Mouse (Mus musculus): ENCODE results near the gene Fbxw4. TPM values are rescaled to one million over a fixed set of nuclear protein-coding genes. Genes with fewer than 3 reads are reported as not detected.
"Not testable (repeated sequence)": the region's sequence is repeated elsewhere in the genome, so short reads cannot be mapped to it uniquely, and the experiment has no call there.

Gene Fbxw4
- polyA plus RNA-seq, 1 experiment from 2014 or later = 5.0 TPM

DNA sequence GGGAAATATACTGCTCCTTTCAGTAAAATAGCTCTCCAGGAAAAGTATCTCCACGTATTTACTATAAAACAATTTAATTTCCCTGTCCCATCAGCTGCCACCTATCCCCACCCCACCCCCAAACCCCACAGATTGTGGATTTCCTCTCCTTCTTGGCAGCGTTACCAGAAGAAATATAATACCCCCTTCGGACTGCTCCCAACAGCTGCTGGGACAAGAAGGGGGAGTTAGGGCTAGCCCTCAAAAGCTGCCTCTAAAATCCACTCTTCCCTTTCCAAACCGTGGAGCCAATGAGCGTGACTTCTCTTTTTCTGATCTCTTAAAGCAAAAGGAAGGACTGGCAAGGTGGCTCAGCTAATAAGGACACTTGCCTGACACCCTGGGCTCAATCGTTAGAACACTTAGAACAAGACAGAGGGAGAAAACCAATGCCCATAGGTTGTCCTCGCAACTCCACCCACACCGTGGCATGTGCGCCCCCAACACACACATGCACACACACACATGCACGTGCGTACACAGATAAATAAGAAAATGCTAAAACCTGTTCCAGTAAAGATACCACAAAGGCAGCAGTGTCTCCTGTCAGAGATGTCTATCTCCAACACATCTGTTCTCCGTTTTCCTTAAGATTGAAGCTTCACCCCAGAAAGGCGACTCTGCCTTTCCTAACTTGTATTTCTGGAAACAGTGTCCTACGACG is 7.7 kb downstream of the Fbxw4 start:
- WGBS = 60% methylated on average over 15 of the region's 15 CpGs
- no peak overlapping the region for H3K27ac ChIP-seq (replicated peaks)
- no peak for ATAC-seq (replicated peaks)
- no peak overlapping the region for H3K9ac ChIP-seq (replicated peaks)
- no peaks in the 10 kb centered on the region for H3K27me3 ChIP-seq
- H3K4me1 ChIP-seq = peaks cover 18% of the 10 kb centered on the region; the same call in 1 of the 2 replicates
- H3K36me3 ChIP-seq = no peaks in the 10 kb centered on the region
- H3K4me3 ChIP-seq = no peak overlapping the region
- H3K4me2 ChIP-seq (replicated peaks) = no peak overlapping the region
- H3K9me3 ChIP-seq = no peaks in the 10 kb centered on the region

DNA sequence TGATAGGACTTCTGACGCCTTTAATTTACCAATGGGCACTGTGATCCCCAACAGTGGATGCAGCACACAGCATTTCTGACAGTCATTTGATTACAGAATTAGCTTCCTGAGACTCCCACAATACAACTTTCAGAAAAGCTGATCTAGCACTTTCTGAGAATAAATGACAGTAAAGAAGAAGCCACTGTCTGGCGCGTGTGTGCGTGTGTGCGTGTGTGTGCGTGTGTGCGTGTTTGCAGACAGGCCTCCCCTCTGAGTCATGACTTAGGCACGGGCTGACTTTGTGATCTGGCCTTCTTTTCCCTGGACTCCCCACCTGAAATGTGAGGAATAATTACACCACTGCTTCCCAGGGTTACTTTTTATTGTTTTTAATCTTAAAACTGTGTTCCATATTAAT is 8.6 kb downstream of the Fbxw4 start:
- H3K9ac ChIP-seq (replicated peaks) = no peak overlapping the region

DNA sequence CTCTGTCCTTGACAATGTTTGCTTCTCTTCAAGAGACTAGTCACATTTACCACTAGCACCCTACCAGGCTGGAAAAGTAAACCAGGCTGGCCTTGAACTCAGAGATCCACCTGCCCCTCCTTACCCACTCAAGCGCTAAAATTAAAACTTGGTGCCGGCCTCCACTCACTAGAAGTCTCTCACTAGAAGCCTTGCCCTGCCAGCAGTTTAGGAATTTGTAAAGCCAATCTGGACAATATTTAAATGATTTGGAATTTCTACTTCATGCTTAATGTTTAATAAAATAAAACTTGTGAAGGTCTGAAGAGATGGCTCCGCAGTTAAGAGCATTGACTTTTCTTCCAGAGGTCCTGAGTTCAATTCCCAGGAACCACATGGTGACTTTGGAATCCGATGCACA is 10.3 kb downstream of the Fbxw4 start:
- H3K4me1 ChIP-seq = peaks cover 5% of the 10 kb centered on the region; the same call in 1 of the 2 replicates
- no peaks in the 10 kb centered on the region for H3K9me3 ChIP-seq
- no peak overlapping the region for H3K4me2 ChIP-seq (replicated peaks)
- no peaks in the 10 kb centered on the region for H3K27me3 ChIP-seq
- H3K9ac ChIP-seq (replicated peaks) = no peak overlapping the region
- 81% methylated on average over 4 of the region's 4 CpGs for WGBS
- no peaks in the 10 kb centered on the region for H3K36me3 ChIP-seq
- no peak for ATAC-seq (replicated peaks)
- no peak overlapping the region for H3K4me3 ChIP-seq
- no peak overlapping the region for H3K27ac ChIP-seq (replicated peaks)

More for the DNA sequence above, 8.6 kb downstream of the Fbxw4 start:
- no peaks in the 10 kb centered on the region for H3K36me3 ChIP-seq
- H3K4me3 ChIP-seq = no peak overlapping the region
- no peak overlapping the region for H3K27ac ChIP-seq (replicated peaks)
- peaks cover 13% of the 10 kb centered on the region; the same call in 1 of the 2 replicates for H3K4me1 ChIP-seq
- 94% methylated on average over 8 of the region's 8 CpGs for WGBS
- H3K9me3 ChIP-seq = no peaks in the 10 kb centered on the region
- ATAC-seq (replicated peaks) = no peak
- H3K4me2 ChIP-seq (replicated peaks) = no peak overlapping the region
- no peaks in the 10 kb centered on the region for H3K27me3 ChIP-seq

DNA sequence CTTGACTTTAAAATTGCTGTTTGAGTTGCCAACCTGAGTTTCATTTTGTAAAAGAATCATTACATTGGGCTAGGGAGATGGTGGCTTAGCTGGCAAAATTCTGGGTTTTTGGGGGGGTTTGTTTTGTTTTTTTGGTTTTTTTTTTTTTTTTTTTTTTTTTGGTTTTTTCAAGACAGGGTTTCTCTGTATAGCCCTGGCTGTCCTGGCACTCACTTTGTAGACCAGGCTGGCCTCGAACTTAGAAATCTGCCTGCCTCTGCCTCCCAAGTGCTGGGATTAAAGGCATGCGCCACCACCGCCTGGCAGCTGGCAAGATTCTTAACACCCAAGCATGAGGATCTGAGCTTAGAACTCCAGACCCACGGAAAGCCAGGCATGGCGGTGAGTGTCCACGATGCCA is 11.6 kb downstream of the Fbxw4 start:
- H3K27ac ChIP-seq (replicated peaks); H3K9ac ChIP-seq (replicated peaks); H3K27me3 ChIP-seq; H3K36me3 ChIP-seq; ATAC-seq (replicated peaks); H3K9me3 ChIP-seq; H3K4me1 ChIP-seq; H3K4me3 ChIP-seq; H3K4me2 ChIP-seq (replicated peaks): not testable (repeated sequence)
- 92% methylated on average over 6 of the region's 6 CpGs for WGBS

DNA sequence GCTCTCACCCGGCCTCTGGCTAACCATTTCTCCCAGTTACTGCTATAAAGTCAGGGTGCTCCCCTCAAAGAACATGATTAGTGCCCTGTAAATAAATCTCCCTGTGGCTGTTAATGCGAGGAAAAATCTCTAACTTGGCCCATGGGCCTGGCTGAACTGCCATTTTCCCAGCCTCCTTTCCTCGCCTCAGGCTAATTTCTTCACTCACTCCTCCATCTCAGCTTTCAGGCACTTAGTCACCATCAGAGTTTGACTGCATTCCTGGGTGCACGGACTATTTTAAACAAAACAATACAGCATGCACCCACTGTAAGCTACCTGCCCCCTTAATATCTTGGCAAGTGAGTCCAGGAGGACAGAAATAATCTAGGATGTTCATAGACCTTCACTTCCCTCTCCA is 13.2 kb downstream of the Fbxw4 start:
- Histone ChIP-seq H3K4me2 (replicated peaks) (no peak overlapping the region), H3K27me3 (no peaks in the 10 kb centered on the region), H3K4me1 (no peaks in the 10 kb centered on the region), H3K36me3 (no peaks in the 10 kb centered on the region), H3K9ac (replicated peaks) (no peak overlapping the region), H3K27ac (replicated peaks) (no peak overlapping the region), H3K4me3 (no peak overlapping the region), H3K9me3 (no peaks in the 10 kb centered on the region)
- no peak for ATAC-seq (replicated peaks)
- 45% methylated on average over 4 of the region's 4 CpGs for WGBS

DNA sequence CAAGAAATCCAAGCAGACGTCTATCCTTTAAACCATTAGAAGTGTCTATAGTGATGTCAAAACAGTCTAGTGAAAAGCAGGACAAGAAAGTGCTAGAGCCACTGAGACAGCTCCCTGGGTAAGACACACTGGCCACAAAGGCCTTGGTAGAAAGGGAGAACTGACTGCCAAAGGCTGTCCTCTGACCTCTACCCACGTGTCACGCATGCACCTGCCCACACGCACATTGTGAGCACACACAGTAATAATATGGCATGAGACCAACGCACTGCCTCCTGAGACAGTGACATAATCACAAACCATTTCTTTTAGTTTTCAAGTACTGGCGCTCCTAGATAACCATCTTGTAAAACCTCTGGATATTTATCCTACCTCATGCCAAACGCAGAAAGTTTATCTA is 19.4 kb downstream of the Fbxw4 start:
- H3K4me3 ChIP-seq = no peak overlapping the region
- no peaks in the 10 kb centered on the region for H3K4me1 ChIP-seq
- whole genome bisulfite sequencing = 81% methylated on average over 7 of the region's 7 CpGs
- no peaks in the 10 kb centered on the region for H3K27me3 ChIP-seq
- H3K27ac ChIP-seq (replicated peaks) = no peak overlapping the region
- no peak for ATAC-seq (replicated peaks)
- no peaks in the 10 kb centered on the region; the same call in 1 of the 2 replicates for H3K36me3 ChIP-seq
- no peak overlapping the region for H3K4me2 ChIP-seq (replicated peaks)
- H3K9ac ChIP-seq (replicated peaks) = no peak overlapping the region
- no peaks in the 10 kb centered on the region for H3K9me3 ChIP-seq

DNA sequence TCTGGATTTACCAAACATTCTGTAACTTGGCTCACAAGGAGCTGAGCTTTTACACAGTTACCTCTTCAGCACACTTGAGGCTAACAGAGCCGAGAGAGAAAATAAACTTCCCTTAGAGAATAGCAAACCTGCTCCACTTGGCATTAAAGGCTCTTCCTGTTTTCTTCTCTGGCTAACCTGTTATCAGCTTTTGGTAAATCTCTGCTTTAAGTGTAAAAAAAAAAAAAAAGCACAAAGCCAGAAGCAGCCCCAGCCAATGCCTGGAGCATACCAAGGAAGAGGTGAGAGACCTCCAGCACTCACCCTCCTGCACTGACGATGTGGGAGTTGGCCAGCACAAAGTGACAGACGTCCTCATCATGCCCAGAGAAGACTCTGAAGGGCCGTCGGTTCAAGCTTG is 24.2 kb downstream of the Fbxw4 start:
- Histone ChIP-seq H3K4me1 (no peaks in the 10 kb centered on the region), H3K27ac (replicated peaks) (no peak overlapping the region), H3K27me3 (no peaks in the 10 kb centered on the region), H3K4me3 (no peak overlapping the region), H3K36me3 (peaks cover 8% of the 10 kb centered on the region; the same call in 1 of the 2 replicates), H3K9ac (replicated peaks) (no peak overlapping the region), H3K4me2 (replicated peaks) (no peak overlapping the region), H3K9me3 (no peaks in the 10 kb centered on the region)
- 82% methylated on average over 5 of the region's 5 CpGs for WGBS
- ATAC-seq (replicated peaks) = no peak

DNA sequence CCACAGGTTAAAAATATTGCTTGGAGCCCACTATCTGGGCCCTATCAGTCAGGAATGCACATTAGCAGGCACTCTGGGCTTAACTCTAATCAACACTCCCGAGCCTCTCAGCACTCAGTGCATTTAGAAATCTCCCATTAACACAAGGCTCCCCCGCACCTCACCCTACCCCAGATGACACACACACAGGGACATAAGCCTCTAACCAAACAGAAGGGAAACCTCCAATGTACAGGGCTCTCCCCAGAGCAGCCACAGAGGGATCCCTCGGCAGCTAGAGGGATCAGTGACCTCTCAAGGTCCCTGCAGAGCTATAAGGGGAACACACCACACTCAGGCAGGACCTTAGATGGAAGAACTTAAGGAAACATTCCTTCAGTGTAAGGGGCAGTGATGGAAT is 28.5 kb downstream of the Fbxw4 start:
- Histone ChIP-seq H3K4me3 (no peak overlapping the region), H3K27me3 (no peaks in the 10 kb centered on the region), H3K9ac (replicated peaks) (no peak overlapping the region), H3K9me3 (no peaks in the 10 kb centered on the region), H3K36me3 (peaks cover 17% of the 10 kb centered on the region), H3K27ac (replicated peaks) (no peak overlapping the region), H3K4me2 (replicated peaks) (no peak overlapping the region), H3K4me1 (no peaks in the 10 kb centered on the region)
- 43% methylated on average over 3 of the region's 3 CpGs for WGBS
- ATAC-seq (replicated peaks) = no peak

DNA sequence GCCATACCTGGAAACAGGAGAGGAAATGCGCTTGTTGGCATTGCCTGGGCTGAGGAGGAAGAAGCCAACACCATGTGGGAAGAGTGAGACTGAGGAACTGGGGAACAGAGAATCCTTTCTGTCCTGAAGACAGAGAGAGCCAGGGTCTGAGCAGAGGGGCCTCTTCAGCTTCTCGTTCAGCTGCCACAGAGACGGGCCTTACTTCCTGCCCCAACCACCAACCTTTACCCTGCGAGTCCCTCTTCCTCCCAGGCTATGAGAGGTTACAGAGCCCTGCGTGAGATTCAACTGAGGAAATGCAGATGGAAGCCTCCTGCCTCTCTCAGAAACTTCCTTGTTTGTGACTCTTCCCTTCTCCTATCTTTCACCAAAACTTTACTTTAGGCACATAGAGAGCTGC is 29.2 kb downstream of the Fbxw4 start:
- no peak for ATAC-seq (replicated peaks)
- no peak overlapping the region for H3K9ac ChIP-seq (replicated peaks)
- H3K9me3 ChIP-seq = no peaks in the 10 kb centered on the region
- peaks cover 17% of the 10 kb centered on the region for H3K36me3 ChIP-seq
- no peak overlapping the region for H3K4me2 ChIP-seq (replicated peaks)
- H3K4me1 ChIP-seq = no peaks in the 10 kb centered on the region
- no peak overlapping the region for H3K27ac ChIP-seq (replicated peaks)
- WGBS = 84% methylated on average over 5 of the region's 5 CpGs
- H3K4me3 ChIP-seq = no peak overlapping the region
- no peaks in the 10 kb centered on the region for H3K27me3 ChIP-seq

DNA sequence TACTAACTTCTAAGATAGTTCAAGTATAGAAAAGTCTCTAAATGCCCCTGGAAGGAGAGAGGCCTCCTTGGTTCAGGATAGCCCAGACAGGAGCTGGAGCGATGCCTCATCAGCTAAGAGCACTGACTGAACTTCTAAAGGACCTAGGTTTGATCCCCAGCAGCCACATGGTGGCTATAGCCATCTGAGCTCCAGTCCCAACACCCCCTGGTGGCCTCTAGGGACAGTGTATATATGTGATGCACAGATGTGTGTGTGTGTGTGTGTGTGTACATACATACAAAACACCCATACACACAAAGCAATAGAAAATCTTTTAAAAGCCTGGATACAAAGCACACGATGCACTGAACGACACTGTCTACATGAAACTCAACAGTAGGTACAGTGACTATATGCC is 30.9 kb downstream of the Fbxw4 start:
- H3K27me3 ChIP-seq = no peaks in the 10 kb centered on the region
- WGBS = 97% methylated on average over 3 of the region's 3 CpGs
- no peaks in the 10 kb centered on the region for H3K4me1 ChIP-seq
- peaks cover 8% of the 10 kb centered on the region for H3K36me3 ChIP-seq
- H3K4me3 ChIP-seq = no peak overlapping the region
- no peak overlapping the region for H3K4me2 ChIP-seq (replicated peaks)
- H3K9ac ChIP-seq (replicated peaks) = no peak overlapping the region
- ATAC-seq (replicated peaks) = no peak
- no peaks in the 10 kb centered on the region for H3K9me3 ChIP-seq
- H3K27ac ChIP-seq (replicated peaks) = no peak overlapping the region

DNA sequence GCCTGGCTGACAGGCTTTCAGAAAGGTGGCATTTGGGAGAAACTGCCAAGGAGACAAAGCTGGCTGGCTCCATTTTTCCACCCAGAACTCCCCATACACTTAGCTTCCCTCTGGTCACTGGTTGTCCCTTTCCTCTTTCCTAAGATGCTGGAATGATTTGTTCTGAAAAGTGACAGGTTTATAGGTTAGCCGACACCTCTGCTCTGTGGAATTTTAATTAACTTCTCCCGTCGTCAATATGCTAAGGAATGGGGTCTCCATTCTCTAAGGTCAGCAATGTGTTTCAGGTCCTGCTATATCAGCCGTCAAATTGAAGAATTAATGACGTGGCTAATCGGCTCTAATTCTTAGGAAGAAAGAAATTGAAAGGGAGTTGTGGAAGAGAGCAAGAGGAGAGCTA is 31.5 kb downstream of the Fbxw4 start:
- H3K36me3 ChIP-seq = peaks cover 8% of the 10 kb centered on the region
- no peaks in the 10 kb centered on the region for H3K27me3 ChIP-seq
- ATAC-seq (replicated peaks) = no peak
- H3K9me3 ChIP-seq = no peaks in the 10 kb centered on the region
- no peak overlapping the region for H3K4me2 ChIP-seq (replicated peaks)
- no peak overlapping the region for H3K27ac ChIP-seq (replicated peaks)
- H3K4me3 ChIP-seq = no peak overlapping the region
- no peak overlapping the region for H3K9ac ChIP-seq (replicated peaks)
- H3K4me1 ChIP-seq = no peaks in the 10 kb centered on the region
- WGBS = 18% methylated on average over 6 of the region's 6 CpGs

DNA sequence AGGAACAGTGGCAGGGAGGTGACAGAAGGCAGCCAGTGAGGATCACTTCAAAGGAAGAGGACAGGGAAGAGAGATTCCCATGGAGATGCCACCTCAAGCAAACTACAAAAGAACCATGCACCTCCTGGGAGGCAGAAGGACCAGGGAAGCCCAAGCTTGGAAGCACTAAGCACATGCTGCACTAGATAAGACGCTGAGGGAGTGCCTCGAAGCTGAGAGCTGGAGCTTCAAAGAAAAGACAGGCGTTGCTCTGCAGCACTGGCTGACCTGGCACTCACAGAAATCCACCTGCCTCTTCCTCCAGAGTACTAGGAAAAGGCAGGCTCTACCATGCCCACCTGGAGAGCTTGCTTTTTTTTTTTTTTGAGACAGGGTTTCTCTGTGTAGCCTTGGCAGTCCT is 33.1 kb downstream of the Fbxw4 start:
- H3K4me1 ChIP-seq = no peaks in the 10 kb centered on the region
- no peaks in the 10 kb centered on the region for H3K27me3 ChIP-seq
- H3K36me3 ChIP-seq = peaks cover 8% of the 10 kb centered on the region
- no peaks in the 10 kb centered on the region for H3K9me3 ChIP-seq
- no peak overlapping the region for H3K9ac ChIP-seq (replicated peaks)
- H3K4me3 ChIP-seq = no peak overlapping the region
- WGBS = 55% methylated on average over 3 of the region's 3 CpGs
- no peak for ATAC-seq (replicated peaks)
- no peak overlapping the region for H3K4me2 ChIP-seq (replicated peaks)
- H3K27ac ChIP-seq (replicated peaks) = no peak overlapping the region

DNA sequence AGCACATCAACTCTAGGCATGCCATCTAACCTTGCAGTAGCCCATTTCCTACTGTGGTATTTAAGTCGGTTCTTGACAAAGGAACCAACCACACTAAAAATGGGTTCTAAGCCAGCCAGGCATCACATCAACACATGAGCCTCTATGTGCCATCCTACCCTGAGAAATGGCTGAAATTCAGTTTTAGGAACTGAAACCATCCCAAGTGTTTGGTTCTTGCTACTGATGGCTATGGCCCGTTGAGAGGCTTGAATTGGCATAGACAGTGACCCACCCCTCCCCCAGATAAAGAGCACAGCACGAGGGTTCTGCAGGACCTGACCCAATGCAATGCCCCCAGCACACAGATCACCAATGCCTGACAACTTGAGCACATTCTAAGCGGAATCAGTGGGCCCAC is 36.4 kb downstream of the Fbxw4 start:
- no peaks in the 10 kb centered on the region for H3K4me1 ChIP-seq
- H3K27ac ChIP-seq (replicated peaks) = no peak overlapping the region
- H3K4me2 ChIP-seq (replicated peaks) = no peak overlapping the region
- 82% methylated on average over 4 of the region's 4 CpGs for WGBS
- H3K4me3 ChIP-seq = no peak overlapping the region
- no peak overlapping the region for H3K9ac ChIP-seq (replicated peaks)
- no peaks in the 10 kb centered on the region for H3K27me3 ChIP-seq
- H3K9me3 ChIP-seq = no peaks in the 10 kb centered on the region
- no peaks in the 10 kb centered on the region; the same call in 1 of the 2 replicates for H3K36me3 ChIP-seq
- no peak for ATAC-seq (replicated peaks)
